Mouse (Mus musculus) forebrain, embryonic 11.5 days (tissue): ENCODE results near the gene Rcn1. TPM values are rescaled to one million over a fixed set of nuclear protein-coding genes. Genes with fewer than 3 reads are reported as not detected.

Source experiments
- ATAC-seq: fragments of 200-750 bp; cut with Nextera tagmentation; replicated peaks from 2 replicates; pipeline ENCODE4 v1.8.0; 2017; ENCODE audit warnings: moderate TSS enrichment; ENCODE audit not compliant: low FRiP score
- DNase-seq: peaks from one replicate; pipeline ENCODE4 v3.0.0-alpha.2; 2017; ENCODE audit warnings: low spot score
- H3K27ac ChIP-seq: fragments of 300-500 bp; sonication (generic); 2 replicates; pipeline ENCODE4 v1.5.1; 2014; ENCODE audit warnings: low read depth, low read length
- H3K27me3 ChIP-seq: fragments of 300-500 bp; sonication (generic); 2 replicates; pipeline ENCODE4 v1.6.1; 2014; ENCODE audit warnings: mild to moderate bottlenecking, low read length, mixed read lengths; ENCODE audit not compliant: control insufficient read depth, insufficient read depth
- H3K36me3 ChIP-seq: fragments of 300-500 bp; sonication (generic); 2 replicates; pipeline ENCODE4 v1.6.1; 2014; ENCODE audit warnings: mild to moderate bottlenecking, low read length, moderate library complexity, mixed read lengths; ENCODE audit not compliant: control insufficient read depth, insufficient read depth
- H3K4me1 ChIP-seq: fragments of 300-500 bp; sonication (generic); replicated peaks from 2 replicates; pipeline ENCODE4 v1.6.1; 2014; ENCODE audit warnings: low read length, mixed read lengths; ENCODE audit not compliant: control insufficient read depth, insufficient read depth
- H3K4me2 ChIP-seq: fragments of 300-500 bp; sonication (generic); 2 replicates; pipeline ENCODE4 v1.6.1; 2014; ENCODE audit warnings: low read depth, mild to moderate bottlenecking, low read length, moderate library complexity, mixed read lengths; ENCODE audit not compliant: severe bottlenecking
- H3K4me3 ChIP-seq: fragments of 300-500 bp; sonication (generic); 2 replicates; pipeline ENCODE4 v1.5.1; 2014; ENCODE audit warnings: low read depth, low read length
- H3K9ac ChIP-seq: fragments of 300-500 bp; sonication (generic); 2 replicates; pipeline ENCODE4 v1.6.1; 2014; ENCODE audit warnings: low read length
- H3K9me3 ChIP-seq: fragments of 300-500 bp; sonication (generic); 2 replicates; pipeline ENCODE4 v1.6.1; 2016; ENCODE audit warnings: low read length, mixed read lengths; ENCODE audit not compliant: control insufficient read depth
- WGBS: fragments of 180-500 bp; shearing (Covaris S2); extraction: QIAGEN DNeasy Blood & Tissue Kit; methylation state at CpG from one replicate; pipeline ENCODE4 v1.1.7; 2014; 5-methylcytosine and 5-hydroxymethylcytosine counted together
- polyA plus RNA-seq: library from polyadenylated mRNA; unstranded; fragments of >200 nt; fragmentation: Nextera tagmentation; extraction: Ambion mirVana; gene quantifications from 2 replicates; pipeline ENCODE4 v1.2.1, GENCODE M21; 2014

The Rcn1 gene
- polyA plus RNA-seq, 1 experiment from 2014 or later = 116 TPM

- ATAC-seq (no peak), DNase-seq (no peak)
- Histone ChIP-seq H3K27ac (no peak overlapping the region), H3K36me3 (no peaks in the 10 kb centered on the region), H3K9me3 (no peaks in the 10 kb centered on the region), H3K27me3 (no peaks in the 10 kb centered on the region), H3K4me3 (no peak overlapping the region), H3K4me1 (no peaks in the 10 kb centered on the region), H3K4me2 (no peak overlapping the region), H3K9ac (no peak overlapping the region)
- WGBS = 75% methylated on average over 8 of the region's 8 CpGs
Observed at GRCm38 (mm10) chr2:105427447-105427846, 28.3 kb upstream of the Rcn1 start.

- H3K27ac ChIP-seq = no peak overlapping the region
- no peak overlapping the region for H3K4me3 ChIP-seq
- no peaks in the 10 kb centered on the region for H3K36me3 ChIP-seq
- no peaks in the 10 kb centered on the region for H3K27me3 ChIP-seq
- 89% methylated on average over 12 of the region's 12 CpGs for WGBS
- no peak for DNase-seq
- no peak for ATAC-seq
- H3K4me1 ChIP-seq = peaks cover 3% of the 10 kb centered on the region; the same call in 1 of the 2 replicates
- H3K9ac ChIP-seq = no peak overlapping the region
- no peak overlapping the region for H3K4me2 ChIP-seq
- no peaks in the 10 kb centered on the region for H3K9me3 ChIP-seq
Observed at GRCm38 (mm10) chr2:105418629-105419227, 19.6 kb upstream of the Rcn1 start.

- WGBS = 85% methylated on average over 5 of the region's 5 CpGs
- H3K4me1 ChIP-seq = peaks cover 3% of the 10 kb centered on the region; the same call in 1 of the 2 replicates
- no peaks in the 10 kb centered on the region for H3K36me3 ChIP-seq
- no peak overlapping the region for H3K4me3 ChIP-seq
- no peaks in the 10 kb centered on the region for H3K27me3 ChIP-seq
- H3K9me3 ChIP-seq = no peaks in the 10 kb centered on the region
- H3K27ac ChIP-seq = no peak overlapping the region
- H3K4me2 ChIP-seq = no peak overlapping the region
- no peak overlapping the region for H3K9ac ChIP-seq
- ATAC-seq (no peak), DNase-seq (no peak)
Observed at GRCm38 (mm10) chr2:105417663-105418062, 18.5 kb upstream of the Rcn1 start.

- Histone ChIP-seq H3K27ac (no peak overlapping the region), H3K4me1 (peaks cover 3% of the 10 kb centered on the region; the same call in 1 of the 2 replicates), H3K9me3 (no peaks in the 10 kb centered on the region), H3K4me2 (no peak overlapping the region), H3K9ac (no peak overlapping the region), H3K36me3 (no peaks in the 10 kb centered on the region), H3K4me3 (no peak overlapping the region), H3K27me3 (no peaks in the 10 kb centered on the region)
- DNase-seq (no peak), ATAC-seq (no peak)
- 68% methylated on average over 8 of the region's 8 CpGs for WGBS
Observed at GRCm38 (mm10) chr2:105416660-105417348, 17.7 kb upstream of the Rcn1 start.

GRCm38 (mm10) chr2:105416046-105416659, 17.0 kb upstream of the Rcn1 start:
- ATAC-seq = no peak
- no peaks in the 10 kb centered on the region for H3K36me3 ChIP-seq
- H3K9me3 ChIP-seq = no peaks in the 10 kb centered on the region
- DNase-seq = no peak
- no peaks in the 10 kb centered on the region for H3K27me3 ChIP-seq
- no peak overlapping the region for H3K4me3 ChIP-seq
- WGBS = 70% methylated on average over 7 of the region's 7 CpGs
- no peak overlapping the region for H3K27ac ChIP-seq
- no peak overlapping the region for H3K9ac ChIP-seq
- H3K4me2 ChIP-seq = no peak overlapping the region
- peaks cover 3% of the 10 kb centered on the region; the same call in 1 of the 2 replicates for H3K4me1 ChIP-seq

- WGBS = 84% methylated on average over 2 of the region's 2 CpGs
- Histone ChIP-seq H3K9me3 (no peaks in the 10 kb centered on the region), H3K27ac (no peak overlapping the region), H3K9ac (no peak overlapping the region), H3K27me3 (no peaks in the 10 kb centered on the region), H3K4me2 (no peak overlapping the region), H3K36me3 (no peaks in the 10 kb centered on the region), H3K4me3 (no peak overlapping the region), H3K4me1 (peaks cover 3% of the 10 kb centered on the region; the same call in 1 of the 2 replicates)
- ATAC-seq (no peak), DNase-seq (no peak)
Observed at GRCm38 (mm10) chr2:105414309-105414708, 15.2 kb upstream of the Rcn1 start.

GRCm38 (mm10) chr2:105409253-105409652, 10.1 kb upstream of the Rcn1 start:
- no peaks in the 10 kb centered on the region for H3K9me3 ChIP-seq
- DNase-seq = no peak
- H3K27ac ChIP-seq = no peak overlapping the region
- H3K9ac ChIP-seq = no peak overlapping the region
- no peak overlapping the region for H3K4me3 ChIP-seq
- H3K4me2 ChIP-seq = no peak overlapping the region
- WGBS = 93% methylated on average over 1 of the region's 1 CpGs
- H3K27me3 ChIP-seq = no peaks in the 10 kb centered on the region
- no peaks in the 10 kb centered on the region for H3K4me1 ChIP-seq
- ATAC-seq = no peak
- H3K36me3 ChIP-seq = no peaks in the 10 kb centered on the region

GRCm38 (mm10) chr2:105408511-105408910, 9.4 kb upstream of the Rcn1 start:
- no peaks in the 10 kb centered on the region for H3K36me3 ChIP-seq
- H3K4me3 ChIP-seq = no peak overlapping the region
- H3K9me3 ChIP-seq = no peaks in the 10 kb centered on the region
- H3K27ac ChIP-seq = no peak overlapping the region
- H3K4me1 ChIP-seq = no peaks in the 10 kb centered on the region
- no peaks in the 10 kb centered on the region for H3K27me3 ChIP-seq
- no peak overlapping the region for H3K4me2 ChIP-seq
- WGBS = 83% methylated on average over 4 of the region's 4 CpGs
- DNase-seq (no peak), ATAC-seq (no peak)
- H3K9ac ChIP-seq = no peak overlapping the region
